Mouse (Mus musculus): ENCODE measurements around the gene Fam155a.

Fam155a gene

GRCm38 (mm10) chr8:9180686-9181315 lies 590.2 kb downstream of the Fam155a start:
- DNase-seq (ENCODE audit: low read depth, low spot score): no peak

GRCm38 (mm10) chr8:9176974-9177373 lies 594.0 kb downstream of the Fam155a start:
- no peak for DNase-seq (ENCODE audit: low read depth, low spot score)

GRCm38 (mm10) chr8:9174865-9175565 lies 595.9 kb downstream of the Fam155a start:
- peak; percentile 27 for DNase-seq (ENCODE audit: low read depth, low spot score)

GRCm38 (mm10) chr8:9171848-9172247 lies 599.1 kb downstream of the Fam155a start:
- DNase-seq (ENCODE audit: low read depth, low spot score): no peak

DNA sequence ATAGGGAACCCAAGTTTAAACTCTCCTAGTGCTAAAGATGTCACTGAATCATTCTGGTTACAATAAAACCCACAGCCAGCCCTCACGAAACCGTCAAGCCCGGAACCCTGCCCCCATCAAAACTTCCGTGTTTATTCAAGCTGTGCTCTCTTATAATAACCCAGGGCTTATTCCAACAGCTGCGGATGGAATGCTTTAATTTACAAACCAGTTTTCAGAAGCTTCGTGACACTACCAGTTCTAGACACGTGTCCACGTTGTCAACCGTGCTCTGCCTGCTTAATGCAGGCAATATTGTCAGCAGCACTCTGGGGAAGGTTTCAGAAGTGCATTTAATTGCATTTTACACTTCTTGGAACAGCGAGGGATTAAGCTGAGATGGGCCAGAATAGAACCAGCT lies 603.0 kb downstream of the Fam155a start:
- DNase-seq (ENCODE audit: low read depth, low spot score): no peak

- DNase-seq (ENCODE audit: low read depth, low spot score): no peak
Measured at GRCm38 (mm10) chr8:9161606-9162005, 609.4 kb downstream of the Fam155a start.

DNA sequence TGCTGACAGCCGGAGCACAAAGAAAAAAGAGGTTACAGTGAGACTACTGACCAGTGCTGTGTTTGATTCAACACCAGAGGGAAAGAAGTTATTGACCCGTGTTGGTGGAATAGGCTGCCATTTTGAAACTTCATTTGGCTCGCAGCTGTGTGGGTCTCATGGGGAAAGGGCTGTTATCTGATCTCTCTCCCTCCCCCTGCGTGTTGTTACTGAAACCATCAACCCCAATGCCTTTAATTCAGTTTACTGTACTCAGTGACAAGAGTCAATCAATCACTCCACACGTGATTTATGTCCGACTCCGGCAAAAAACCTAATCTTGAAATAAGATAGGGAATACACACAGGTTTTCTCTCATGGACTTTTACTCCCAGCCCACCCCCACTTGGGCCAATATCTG lies 611.6 kb downstream of the Fam155a start:
- no peak for DNase-seq (ENCODE audit: low read depth, low spot score)

DNA sequence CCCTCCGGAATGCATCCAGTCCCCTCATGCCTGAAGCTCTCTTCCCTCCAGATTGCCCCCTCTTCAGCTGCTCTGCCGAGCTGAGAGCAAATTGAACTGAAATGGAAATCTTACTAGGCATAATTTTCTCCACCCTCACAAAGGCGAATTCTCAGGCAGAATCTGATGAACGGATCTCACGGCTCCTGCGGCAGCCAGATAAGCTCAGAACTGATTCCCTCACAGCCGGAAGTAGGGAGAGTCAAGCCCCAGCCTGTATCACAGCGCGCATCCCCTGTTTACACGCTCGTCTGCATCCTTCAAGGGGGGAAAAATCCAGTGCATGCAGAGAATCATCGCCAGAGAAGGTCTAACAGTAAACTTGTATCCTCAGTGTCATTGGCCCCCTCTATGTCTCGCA lies 612.3 kb downstream of the Fam155a start:
- DNase-seq (ENCODE audit: low read depth, low spot score): no peak

DNA sequence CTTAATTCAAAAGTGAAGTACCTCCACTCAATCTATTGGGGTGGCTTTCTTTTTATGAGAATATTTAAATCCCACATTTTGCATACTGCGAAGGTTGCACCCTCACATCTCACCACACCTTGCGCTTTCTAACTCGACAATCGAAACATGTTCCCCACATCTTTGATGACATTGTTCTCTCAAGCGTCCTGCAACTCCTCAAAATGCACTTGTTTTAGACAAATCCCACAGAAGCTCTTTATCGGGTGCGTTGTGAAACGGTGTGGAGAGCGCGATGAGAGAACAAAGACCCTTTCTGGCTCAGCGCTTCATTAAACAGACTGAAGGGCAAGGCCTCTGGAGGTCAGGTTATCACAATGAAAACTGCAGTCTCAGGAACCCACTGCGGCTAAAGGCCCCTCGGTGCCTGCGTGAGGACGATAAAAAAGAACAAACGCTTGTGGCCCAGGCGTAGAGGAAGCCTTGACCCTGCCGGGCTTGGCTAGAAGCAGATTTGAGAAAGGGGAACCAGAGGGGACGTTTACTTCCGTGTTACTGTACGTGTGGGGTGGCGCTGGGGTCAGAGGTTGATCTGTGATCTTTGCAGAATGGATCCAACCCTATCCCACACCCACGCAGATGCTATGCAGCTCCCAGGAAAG lies 613.7 kb downstream of the Fam155a start:
- no peak for DNase-seq (ENCODE audit: low read depth, low spot score)

All from skeletal muscle tissue, adult 2 months (tissue).